Mouse (Mus musculus) adrenal gland (tissue): ENCODE measurements at regions not wholly inside any gene's neighbourhood (a gene's known extent, or its start where the extent isn't known, plus 50 kb on each side); places are given as distances from the start of the nearest gene placed in this dataset.

ENCODE experiments used
- intact Hi-C: fragments of 180-260 bp; cut with DNase I; formaldehyde crosslinking; loops from one replicate; pipeline ENCODE4 v1.15.1; 2025

- intact Hi-C loops, result no loop called here
These were observed 507.2 kb downstream of the Ccdc171 start for GRCm38 (mm10) chr4:84032505-84032904.

DNA sequence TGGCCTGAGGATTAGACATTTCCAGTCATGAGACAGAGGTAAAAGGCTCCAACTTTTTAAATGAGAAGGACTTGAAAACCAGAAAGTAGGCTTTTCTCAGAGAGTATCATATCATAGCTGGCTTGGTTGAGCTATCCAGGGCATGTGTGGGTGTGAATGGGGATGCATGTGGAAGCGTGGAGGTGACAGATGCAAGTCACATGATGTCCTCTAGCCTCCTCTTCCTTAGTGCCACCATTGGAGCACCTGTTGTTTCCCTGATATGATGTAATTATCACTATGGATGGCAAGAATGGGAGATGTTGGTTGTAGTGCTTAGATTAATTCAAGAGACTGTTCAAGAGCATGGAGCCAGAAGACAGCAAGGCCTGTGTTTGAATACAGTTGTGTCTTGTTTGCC is 510.0 kb downstream of the Ccdc171 start:
- intact Hi-C loops, result no loop called here

DNA sequence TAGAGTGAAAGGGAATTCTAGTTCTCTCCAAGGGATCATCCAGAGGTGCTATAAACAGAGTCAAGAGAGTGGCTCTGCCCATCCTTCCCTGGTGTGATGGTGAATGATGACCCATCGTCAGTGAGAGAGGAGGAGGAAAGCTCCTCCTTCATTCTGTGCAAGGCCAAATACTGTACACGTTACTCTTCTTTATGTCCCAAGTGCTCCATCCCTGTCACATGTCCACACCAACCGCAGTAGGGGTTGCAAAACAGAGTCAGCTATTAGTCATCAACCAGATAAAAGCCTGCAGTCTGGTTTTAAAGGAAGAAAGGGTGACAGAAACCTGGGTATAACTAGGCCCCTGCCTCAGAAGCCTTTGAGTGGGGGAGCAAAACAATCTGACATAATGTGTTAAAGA is 512.2 kb downstream of the Ccdc171 start:
- intact Hi-C loops, result no loop called here

- intact Hi-C loops, result no loop called here
These were observed 524.9 kb downstream of the Ccdc171 start for GRCm38 (mm10) chr4:84050243-84050642.

- intact Hi-C loops, result no loop called here
These were observed 531.6 kb downstream of the Ccdc171 start for GRCm38 (mm10) chr4:84056863-84057502.

- intact Hi-C loops, result loop anchor here (5.0 kb wide), 1 partner anchor 797 kb away; no protein-coding TSS in a partner anchor
These were observed 534.8 kb downstream of the Ccdc171 start for GRCm38 (mm10) chr4:84060187-84060586.

- intact Hi-C loops, result loop anchor here (5.0 kb wide), 1 partner anchor 794 kb away; no protein-coding TSS in a partner anchor
These were observed 538.4 kb downstream of the Ccdc171 start for GRCm38 (mm10) chr4:84063755-84064154.

DNA sequence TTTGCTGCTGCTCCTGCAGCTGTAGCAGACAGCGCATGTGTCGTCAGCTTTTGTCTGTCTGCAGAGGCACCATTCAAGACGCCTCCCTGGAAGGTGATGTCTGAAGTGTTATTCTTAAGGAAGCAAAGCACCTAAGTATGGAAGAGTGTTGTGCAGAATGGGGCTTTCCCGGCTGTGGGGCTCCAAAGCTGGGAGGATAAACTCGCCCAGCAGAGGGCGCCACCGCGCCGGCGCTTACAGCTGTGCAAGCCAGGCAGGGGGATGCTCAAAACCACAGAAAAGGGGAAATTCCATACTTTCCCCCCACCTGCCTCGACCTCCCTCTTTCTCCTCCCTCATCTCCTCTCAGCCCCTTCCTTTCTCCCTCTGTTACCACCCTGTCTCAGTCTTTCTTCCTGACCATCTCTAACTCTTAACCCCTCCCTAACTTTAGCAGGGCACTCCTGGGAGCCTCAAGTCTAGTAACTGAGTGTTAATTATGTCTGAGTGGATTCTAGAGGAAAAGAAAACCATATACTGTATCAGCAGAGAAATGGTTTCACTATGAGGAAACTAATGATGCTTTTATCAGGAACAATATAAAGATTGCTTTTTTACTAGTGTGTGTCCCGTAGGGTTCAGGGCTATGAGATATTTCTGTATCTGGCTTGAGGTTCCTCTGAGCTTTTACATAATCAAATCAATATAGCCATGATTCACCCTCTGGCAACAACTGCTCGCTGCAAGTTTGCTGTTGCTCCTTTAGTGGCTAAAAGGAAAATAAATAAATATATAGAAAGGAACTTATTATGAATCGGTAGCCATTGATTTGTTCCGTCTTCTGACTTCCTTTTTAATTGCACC is 539.5 kb downstream of the Ccdc171 start:
- intact Hi-C loops, result loop anchor here (5.0 kb wide), 1 partner anchor 792 kb away; no protein-coding TSS in a partner anchor

- intact Hi-C loops, result no loop called here
These were observed 540.2 kb downstream of the Ccdc171 start for GRCm38 (mm10) chr4:84065457-84066124.

DNA sequence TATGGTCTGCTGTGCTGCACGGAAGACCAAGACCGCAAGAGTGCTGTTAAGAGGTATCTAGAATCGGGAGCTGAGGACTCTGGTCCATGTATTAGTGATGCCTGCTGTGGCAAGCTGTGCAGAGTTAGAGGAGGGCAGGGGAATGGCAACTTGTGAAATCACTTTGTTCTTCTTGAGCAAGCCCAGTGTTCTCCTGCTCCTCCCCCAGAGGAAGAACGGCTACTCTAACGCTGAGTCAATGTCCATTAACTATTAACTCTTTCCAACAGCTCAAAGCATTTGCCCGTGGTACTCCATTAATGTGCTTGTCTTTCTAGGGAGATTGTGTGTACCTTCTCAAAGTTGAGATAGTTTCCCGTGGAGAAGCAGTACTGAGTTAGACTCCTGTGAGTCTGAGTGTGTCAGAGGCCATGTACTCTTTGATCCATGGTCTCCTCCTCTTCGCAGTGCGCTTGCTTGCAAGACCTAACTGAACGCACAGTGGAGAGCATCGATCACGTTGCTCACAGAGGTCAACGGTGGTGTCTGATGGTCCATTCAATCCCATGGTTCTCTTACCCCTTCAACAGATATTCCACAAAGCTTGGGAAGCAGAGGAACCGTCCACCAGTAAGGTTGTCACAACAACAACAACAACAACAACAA is 542.7 kb downstream of the Ccdc171 start:
- intact Hi-C loops, result no loop called here

- intact Hi-C loops, result no loop called here
These were observed 543.8 kb downstream of the Ccdc171 start for GRCm38 (mm10) chr4:84068947-84069663.

DNA sequence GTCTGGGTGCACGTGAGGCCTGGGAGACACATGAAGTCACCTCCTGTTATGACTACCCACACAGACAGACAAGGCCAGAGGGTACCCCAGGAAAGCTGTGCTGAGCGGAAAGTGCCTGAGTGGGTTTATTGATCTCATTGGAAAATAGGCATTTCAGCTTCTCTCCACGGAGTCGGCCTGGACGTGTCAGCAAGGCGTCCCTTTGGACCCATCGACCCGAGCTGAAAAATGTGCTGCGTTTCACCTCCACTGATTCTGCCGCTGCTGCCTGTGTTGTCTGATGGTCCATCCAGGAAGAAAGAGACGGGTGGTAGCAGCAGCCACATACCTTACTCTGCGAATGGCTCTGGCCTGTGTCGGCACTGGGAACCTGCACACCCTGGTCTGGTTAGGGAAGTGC is 544.3 kb downstream of the Ccdc171 start:
- intact Hi-C loops, result no loop called here

- intact Hi-C loops, result no loop called here
These were observed 544.7 kb downstream of the Ccdc171 start for GRCm38 (mm10) chr4:84070089-84070488.

- intact Hi-C loops, result no loop called here
These were observed 546.8 kb downstream of the Ccdc171 start for GRCm38 (mm10) chr4:84072096-84072495.

GRCm38 (mm10) chr4:84076526-84076925 is 551.2 kb downstream of the Ccdc171 start:
- intact Hi-C loops, result no loop called here

GRCm38 (mm10) chr4:84079516-84079915 is 554.2 kb downstream of the Ccdc171 start:
- intact Hi-C loops, result no loop called here

DNA sequence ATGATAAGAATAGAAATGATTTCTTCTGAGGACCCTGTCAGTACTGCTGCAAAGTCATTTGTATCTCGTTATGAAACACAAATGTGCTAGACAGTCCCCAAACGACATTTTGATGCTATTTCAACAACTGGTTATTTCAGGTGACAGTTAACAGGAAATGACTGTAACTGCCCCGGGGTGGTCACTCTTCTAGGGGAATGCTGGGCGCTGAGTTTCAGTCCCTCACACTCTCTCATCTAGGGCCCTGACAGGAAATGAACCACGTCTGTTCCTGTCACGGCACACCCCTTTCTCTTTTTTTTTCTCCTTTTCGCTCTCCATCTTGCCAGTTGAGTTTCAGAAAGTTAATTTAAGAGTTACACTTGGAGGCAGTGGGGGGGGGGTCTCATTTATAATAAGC is 556.2 kb downstream of the Ccdc171 start:
- intact Hi-C loops, result no loop called here

- intact Hi-C loops, result no loop called here
These were observed 562.8 kb downstream of the Ccdc171 start for GRCm38 (mm10) chr4:84088166-84088565.

DNA sequence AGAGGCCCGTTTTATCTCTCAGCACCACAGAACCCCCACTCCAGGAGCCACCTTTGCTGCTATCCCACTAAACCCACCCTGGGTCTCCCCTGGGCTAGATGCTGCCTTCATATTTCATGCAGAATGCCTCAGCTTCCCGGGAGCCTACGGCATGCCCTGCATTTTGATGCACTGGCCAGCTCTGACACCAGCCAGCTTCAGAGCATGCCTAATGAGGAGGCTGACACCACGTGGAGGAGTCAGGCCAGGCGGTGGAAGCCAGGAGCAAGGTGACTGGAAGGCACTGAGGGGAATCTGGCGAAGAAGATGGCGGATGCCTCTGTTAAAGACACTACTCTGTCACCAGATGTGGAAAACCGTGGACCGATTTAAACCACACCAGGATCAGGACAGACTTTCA is 567.2 kb downstream of the Ccdc171 start:
- intact Hi-C loops, result no loop called here

DNA sequence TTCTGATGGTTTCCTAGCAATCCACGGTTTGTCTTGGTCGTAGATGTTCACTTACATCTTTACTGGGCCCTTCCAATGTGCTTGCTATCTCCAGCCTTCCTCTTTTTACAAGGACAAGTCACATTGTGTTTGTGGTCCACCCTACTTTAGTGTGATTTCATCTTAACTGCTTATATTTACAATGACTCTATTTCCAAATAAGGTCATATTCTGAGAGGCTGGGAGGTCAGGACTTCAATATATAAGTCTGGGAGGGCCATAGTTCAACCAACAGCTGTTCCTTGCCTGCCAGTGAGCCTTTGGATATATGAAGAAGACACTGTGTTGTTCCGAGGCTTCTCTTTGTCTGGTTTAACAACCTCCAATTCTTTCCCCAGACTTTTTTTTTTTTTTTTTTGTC is 569.9 kb downstream of the Ccdc171 start:
- intact Hi-C loops, result no loop called here

- intact Hi-C loops, result no loop called here
These were observed 570.7 kb downstream of the Ccdc171 start for GRCm38 (mm10) chr4:84096081-84096480.
